Mouse (Mus musculus) lung, postnatal 25 days (tissue): Measurements from ENCODE around the gene Gpank1.

Experiments used
- DNase-seq: peaks from one replicate; pipeline ENCODE4 v3.0.0; 2022; ENCODE audit warnings: low spot score

Gpank1 gene

GRCm38 (mm10) chr17:35131500-35132173 is 10.4 kb downstream of the Gpank1 start, which contains the start of gene Apom:
Gene Apom, minus strand, starts transcription at chr17:35132050.
- DNase-seq, result no peak

- no peak for DNase-seq
Observed at GRCm38 (mm10) chr17:35132174-35132560, 10.9 kb downstream of the Gpank1 start.

GRCm38 (mm10) chr17:35133517-35133916 is 12.3 kb downstream of the Gpank1 start:
- no peak for DNase-seq

GRCm38 (mm10) chr17:35134801-35135590 is 13.7 kb downstream of the Gpank1 start, which contains the start of gene Bag6:
Gene Bag6, plus strand, starts transcription at chr17:35135178.
- DNase-seq, result peak; percentile 92

GRCm38 (mm10) chr17:35135591-35136320 is 14.5 kb downstream of the Gpank1 start:
- peak; percentile 53 for DNase-seq

- DNase-seq, result no peak
Observed at GRCm38 (mm10) chr17:35139269-35139668, 18.0 kb downstream of the Gpank1 start.

GRCm38 (mm10) chr17:35140490-35140996 is 19.3 kb downstream of the Gpank1 start:
- no peak for DNase-seq

GRCm38 (mm10) chr17:35141971-35142370 is 20.7 kb downstream of the Gpank1 start:
- DNase-seq, result no peak

GRCm38 (mm10) chr17:35146139-35146538 is 24.9 kb downstream of the Gpank1 start:
- no peak for DNase-seq

- DNase-seq, result no peak
Observed at GRCm38 (mm10) chr17:35147348-35147747, 26.1 kb downstream of the Gpank1 start.

GRCm38 (mm10) chr17:35147922-35148639 is 26.8 kb downstream of the Gpank1 start:
- DNase-seq, result no peak

- DNase-seq, result no peak
Observed at GRCm38 (mm10) chr17:35152121-35152520, 30.9 kb downstream of the Gpank1 start.

- DNase-seq, result no peak
Observed at GRCm38 (mm10) chr17:35153077-35153476, 31.8 kb downstream of the Gpank1 start.

- DNase-seq, result no peak
Observed at GRCm38 (mm10) chr17:35153931-35154330, 32.7 kb downstream of the Gpank1 start.

GRCm38 (mm10) chr17:35154616-35155015 is 33.4 kb downstream of the Gpank1 start:
- DNase-seq, result no peak

- DNase-seq, result no peak
Observed at GRCm38 (mm10) chr17:35155451-35155850, 34.2 kb downstream of the Gpank1 start.

GRCm38 (mm10) chr17:35156461-35157200 is 35.4 kb downstream of the Gpank1 start:
- DNase-seq, result no peak

GRCm38 (mm10) chr17:35157254-35157653 is 36.0 kb downstream of the Gpank1 start:
- no peak for DNase-seq

GRCm38 (mm10) chr17:35157661-35158175 is 36.5 kb downstream of the Gpank1 start:
- no peak for DNase-seq

GRCm38 (mm10) chr17:35158850-35159593 is 37.8 kb downstream of the Gpank1 start:
- no peak for DNase-seq
